Mouse (Mus musculus): ENCODE data around the gene Dpp6. TPM values are rescaled to one million over a fixed set of nuclear protein-coding genes. Genes with fewer than 3 reads are reported as not detected.

The Dpp6 gene
- total and polyA plus RNA-seq, 3 experiments, result not detected

DNA sequence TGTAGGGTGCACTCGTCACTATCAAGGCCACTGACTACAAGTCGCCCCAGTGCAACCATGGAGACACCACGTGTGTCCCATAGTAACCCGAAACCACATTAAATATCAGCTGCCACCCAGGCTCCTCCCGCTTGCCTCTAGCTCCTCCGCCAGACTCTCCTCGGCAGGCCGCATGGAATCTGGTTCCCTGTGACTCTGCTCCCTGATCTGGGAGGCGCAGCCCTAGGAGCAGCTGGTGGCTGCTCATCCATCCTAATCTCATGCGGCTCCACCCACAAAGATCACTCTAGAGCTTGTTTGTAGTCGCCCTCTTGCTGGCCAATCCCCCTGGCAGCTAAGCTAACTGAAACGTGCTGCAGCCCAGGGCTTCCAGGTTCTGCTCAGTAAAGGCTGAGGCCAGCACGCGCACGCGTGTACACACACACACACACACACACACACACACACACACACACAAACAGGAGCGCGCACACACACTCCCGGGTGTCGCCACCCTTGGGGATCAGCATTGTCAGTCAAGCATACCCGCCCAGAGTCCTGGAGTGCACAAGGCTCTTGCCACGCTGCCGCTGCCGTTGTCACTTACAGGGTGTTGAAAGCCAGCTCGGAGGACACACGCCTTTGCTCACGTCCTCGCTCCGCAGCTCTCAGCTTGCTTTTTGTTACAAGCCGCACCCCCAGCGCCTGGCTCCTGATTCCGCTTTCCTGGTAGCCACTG lies 87.5 kb downstream of the Dpp6 start:
- Histone ChIP-seq H3K27ac (ENCODE audit: control insufficient read depth, low read depth, low read length) (no peak overlapping the region), H3K27me3 (ENCODE audit: control insufficient read depth in 1 of 2, insufficient read depth in 2 of 2, low read length in 2 of 2) (no peaks in the 10 kb centered on the region), H3K36me3 (ENCODE audit: control insufficient read depth in 1 of 2, insufficient read depth in 2 of 2, low read length in 2 of 2) (no peaks in the 10 kb centered on the region), H3K4me1 (ENCODE audit: control insufficient read depth in 1 of 2, insufficient read depth in 2 of 2, low read length in 2 of 2) (no peaks in the 10 kb centered on the region), H3K9me3 (replicated peaks; ENCODE audit: insufficient read depth, low read length) (no peaks in the 10 kb centered on the region), H3K9ac (ENCODE audit: control insufficient read depth, low read depth, low read length, poor library complexity, severe bottlenecking) (no peak overlapping the region), H3K4me3 (ENCODE audit: control insufficient read depth in 1 of 2, insufficient read depth in 1 of 2, low read depth in 2 of 2, low read length in 2 of 2) (no peak overlapping the region), H3K79me2 (ENCODE audit: control insufficient read depth, insufficient read depth, low read length, poor library complexity) (no peaks in the 10 kb centered on the region)
- TF ChIP-seq POLR2AphosphoS5 (IDR thresholded peaks at IDR 0.05; ENCODE audit: borderline replicate concordance, low read depth, low read length), result no peak
- TF ChIP-seq CTCF (IDR thresholded peaks at IDR 0.05 in 2 of 3, conservative IDR thresholded peaks at IDR 0.05 in 1 of 3; ENCODE audit: control insufficient read depth in 1 of 3, insufficient read depth in 1 of 3, low read depth in 2 of 3, low read length in 3 of 3, poor library complexity in 1 of 3, severe bottlenecking in 1 of 3), result no peak
- TF ChIP-seq KAT2A (conservative IDR thresholded peaks at IDR 0.05; ENCODE audit: low read depth, low read length), result no peak
- no peak for DNase-seq (ENCODE audit: low read depth, low spot score)

DNA sequence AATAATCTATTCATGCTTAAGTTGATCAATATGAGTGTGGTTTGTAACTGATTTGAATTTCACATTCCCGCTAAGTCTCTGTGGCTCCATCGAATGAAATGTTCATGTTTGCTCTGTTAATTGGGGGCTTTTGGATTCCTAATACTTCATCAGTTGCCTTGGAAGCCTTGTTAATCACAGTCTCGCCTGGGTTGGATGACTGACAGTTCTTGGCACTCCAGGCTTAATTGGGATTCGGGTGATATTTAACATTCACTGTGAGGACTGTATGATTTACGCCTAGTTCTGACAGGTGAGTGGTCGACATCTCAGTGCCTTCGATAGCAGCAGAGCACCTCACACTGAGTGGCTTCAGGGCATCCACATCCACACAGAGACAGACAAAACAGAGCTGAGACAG lies 90.1 kb downstream of the Dpp6 start:
- no peaks in the 10 kb centered on the region for H3K4me1 ChIP-seq (ENCODE audit: control insufficient read depth in 1 of 2, insufficient read depth in 2 of 2, low read length in 2 of 2)
- H3K27ac ChIP-seq (ENCODE audit: control insufficient read depth, low read depth, low read length), result no peak overlapping the region
- DNase-seq (ENCODE audit: low read depth, low spot score), result no peak
- H3K79me2 ChIP-seq (ENCODE audit: control insufficient read depth, insufficient read depth, low read length, poor library complexity), result no peaks in the 10 kb centered on the region
- H3K4me3 ChIP-seq (ENCODE audit: control insufficient read depth in 1 of 2, insufficient read depth in 1 of 2, low read depth in 2 of 2, low read length in 2 of 2), result no peak overlapping the region
- TF ChIP-seq TBP (IDR thresholded peaks at IDR 0.05; ENCODE audit: low read depth, low read length) (no peak), SIN3A (IDR thresholded peaks at IDR 0.05; ENCODE audit: low read length) (no peak), MYB (IDR thresholded peaks at IDR 0.05; ENCODE audit: low read depth, low read length) (no peak), RCOR1 (IDR thresholded peaks at IDR 0.05; ENCODE audit: low read depth, low read length) (no peak), MXI1 (IDR thresholded peaks at IDR 0.05; ENCODE audit: low read depth, low read length) (no peak), POLR2AphosphoS2 (IDR thresholded peaks at IDR 0.05; ENCODE audit: low read length) (no peak)
- H3K9me3 ChIP-seq (replicated peaks; ENCODE audit: insufficient read depth, low read length), result no peaks in the 10 kb centered on the region
- H3K36me3 ChIP-seq (ENCODE audit: control insufficient read depth in 1 of 2, insufficient read depth in 2 of 2, low read length in 2 of 2), result no peaks in the 10 kb centered on the region
- no peaks in the 10 kb centered on the region for H3K27me3 ChIP-seq (ENCODE audit: control insufficient read depth in 1 of 2, insufficient read depth in 2 of 2, low read length in 2 of 2)
- H3K9ac ChIP-seq (ENCODE audit: control insufficient read depth, low read depth, low read length, poor library complexity, severe bottlenecking), result no peak overlapping the region

DNA sequence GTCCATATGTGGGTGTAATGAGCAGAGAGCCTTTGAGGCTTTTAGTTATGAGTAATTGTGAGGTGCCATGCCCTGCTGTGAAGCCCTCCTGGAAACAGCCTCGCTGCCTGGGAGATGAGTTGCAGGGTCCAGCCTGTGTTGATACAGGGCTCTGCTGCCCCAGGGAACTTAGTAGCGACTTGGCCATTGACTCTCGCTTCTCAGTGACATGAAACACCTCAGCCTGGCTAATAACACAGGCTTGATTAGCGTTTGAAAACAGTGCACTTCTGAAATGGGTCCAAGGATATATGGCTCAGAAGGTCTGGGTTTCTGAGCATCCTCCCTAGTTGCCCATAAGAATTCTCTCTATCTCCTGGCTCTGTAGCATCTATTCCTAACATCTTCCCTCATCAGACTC lies 91.6 kb downstream of the Dpp6 start:
- Histone ChIP-seq H3K36me3 (ENCODE audit: control insufficient read depth in 1 of 2, insufficient read depth in 2 of 2, low read length in 2 of 2) (no peaks in the 10 kb centered on the region), H3K4me3 (ENCODE audit: control insufficient read depth in 1 of 2, insufficient read depth in 1 of 2, low read depth in 2 of 2, low read length in 2 of 2) (no peak overlapping the region), H3K9ac (ENCODE audit: control insufficient read depth, low read depth, low read length, poor library complexity, severe bottlenecking) (no peak overlapping the region), H3K27ac (ENCODE audit: control insufficient read depth, low read depth, low read length) (no peak overlapping the region), H3K4me1 (ENCODE audit: control insufficient read depth in 1 of 2, insufficient read depth in 2 of 2, low read length in 2 of 2) (no peaks in the 10 kb centered on the region), H3K9me3 (replicated peaks; ENCODE audit: insufficient read depth, low read length) (no peaks in the 10 kb centered on the region), H3K27me3 (ENCODE audit: control insufficient read depth in 1 of 2, insufficient read depth in 2 of 2, low read length in 2 of 2) (no peaks in the 10 kb centered on the region), H3K79me2 (ENCODE audit: control insufficient read depth, insufficient read depth, low read length, poor library complexity) (no peaks in the 10 kb centered on the region)
- TF ChIP-seq ZMIZ1 (IDR thresholded peaks at IDR 0.05; ENCODE audit: low read depth, low read length), result no peak
- no peak for TF ChIP-seq EP300 (IDR thresholded peaks at IDR 0.05; ENCODE audit: low read depth in 1 of 2, low read length in 2 of 2)
- no peak for TF ChIP-seq USF1 (IDR thresholded peaks at IDR 0.05; ENCODE audit: low read depth, low read length)
- TF ChIP-seq E2F4 (IDR thresholded peaks at IDR 0.05; ENCODE audit: borderline replicate concordance, low read depth, low read length), result no peak
- no peak for TF ChIP-seq ZC3H11A (IDR thresholded peaks at IDR 0.05; ENCODE audit: low read depth, low read length)
- TF ChIP-seq RAD21 (IDR thresholded peaks at IDR 0.05; ENCODE audit: low read depth, low read length), result no peak
- no peak for TF ChIP-seq TCF12 (IDR thresholded peaks at IDR 0.05; ENCODE audit: low read depth, low read length)
- no peak for TF ChIP-seq POLR2A (IDR thresholded peaks at IDR 0.05; ENCODE audit: control insufficient read depth in 1 of 2, insufficient read depth in 1 of 2, low read depth in 1 of 2, low read length in 2 of 2, poor library complexity in 1 of 2)
- TF ChIP-seq SIN3A (IDR thresholded peaks at IDR 0.05; ENCODE audit: low read length), result no peak
- TF ChIP-seq CTCF (IDR thresholded peaks at IDR 0.05 in 2 of 3, conservative IDR thresholded peaks at IDR 0.05 in 1 of 3; ENCODE audit: control insufficient read depth in 1 of 3, insufficient read depth in 1 of 3, low read depth in 2 of 3, low read length in 3 of 3, poor library complexity in 1 of 3, severe bottlenecking in 1 of 3), result no peak
- TF ChIP-seq MEF2A (IDR thresholded peaks at IDR 0.05; ENCODE audit: extremely low read depth, insufficient replicate concordance, low read depth, low read length, poor library complexity, severe bottlenecking), result no peak
- TF ChIP-seq ETS1 (IDR thresholded peaks at IDR 0.05; ENCODE audit: low read depth, low read length), result no peak
- TF ChIP-seq CHD1 (IDR thresholded peaks at IDR 0.05; ENCODE audit: low read depth, low read length), result no peak
- TF ChIP-seq POLR2AphosphoS5 (IDR thresholded peaks at IDR 0.05; ENCODE audit: borderline replicate concordance, low read depth, low read length), result no peak
- TF ChIP-seq SMC3 (IDR thresholded peaks at IDR 0.05; ENCODE audit: low read depth, low read length), result no peak
- no peak for DNase-seq (ENCODE audit: low read depth, low spot score)

All from MEL (cell line).